Mouse (Mus musculus): Measurements from ENCODE around the gene Socs3.

- TF ChIP-seq CTCF (IDR thresholded peaks at IDR 0.05; ENCODE audit: control insufficient read depth, insufficient read depth, low read length) (no peak), POLR2A (IDR thresholded peaks at IDR 0.05; ENCODE audit: borderline replicate concordance, control insufficient read depth, low read depth, low read length) (no peak)
These were observed 24.6 kb upstream of the Socs3 start for GRCm38 (mm10) chr11:117994250-117995057.

All from bone marrow, adult 2 months (tissue).